Mouse (Mus musculus) midbrain, embryonic 10.5 days (tissue): ENCODE results near the gene Ttc28. TPM values are rescaled to one million over a fixed set of nuclear protein-coding genes. Genes with fewer than 3 reads are reported as not detected.
A peak's percentile ranks its signal among the peaks of the same experiment; 100 is the strongest.

Experiments
- DNase-seq: peaks from one replicate; pipeline ENCODE4 v3.0.0-alpha.2; 2017; ENCODE audit warnings: low spot score
- H3K27ac ChIP-seq: fragments of 300-500 bp; sonication (generic); replicated peaks from 2 replicates; pipeline ENCODE4 v1.5.1; 2016; ENCODE audit warnings: mild to moderate bottlenecking
- H3K27me3 ChIP-seq: fragments of 300-500 bp; sonication (generic); 2 replicates; pipeline ENCODE4 v1.6.1; 2016; ENCODE audit warnings: low read depth, mild to moderate bottlenecking; ENCODE audit not compliant: poor library complexity, severe bottlenecking
- H3K36me3 ChIP-seq: fragments of 300-500 bp; sonication (generic); 2 replicates; pipeline ENCODE4 v1.6.1; 2016; ENCODE audit warnings: mild to moderate bottlenecking, moderate library complexity
- H3K4me1 ChIP-seq: fragments of 300-500 bp; sonication (generic); 2 replicates; pipeline ENCODE4 v1.6.1; 2016
- H3K4me3 ChIP-seq: fragments of 300-500 bp; sonication (generic); 2 replicates; pipeline ENCODE4 v1.5.1; 2016; ENCODE audit warnings: mild to moderate bottlenecking, moderate library complexity
- H3K9me3 ChIP-seq: fragments of 300-500 bp; sonication (generic); replicated peaks from 2 replicates; pipeline ENCODE4 v1.6.1; 2016; ENCODE audit warnings: mild to moderate bottlenecking
- WGBS: fragments of 180-500 bp; shearing (Covaris S2); methylation state at CpG from one replicate; pipeline ENCODE4 v1.1.7; 2016; 5-methylcytosine and 5-hydroxymethylcytosine counted together
- polyA plus RNA-seq: library from polyadenylated mRNA; unstranded; fragments of >200 nt; fragmentation: Nextera tagmentation; extraction: Ambion mirVana; gene quantifications from 2 replicates; pipeline ENCODE4 v1.2.1, GENCODE M21; 2016

The Ttc28 gene
- polyA plus RNA-seq, 1 experiment from 2014 or later: 9.4 TPM

GRCm38 (mm10) chr5:111120705-111121420 lies 241.3 kb downstream of the Ttc28 start:
- WGBS: 70% methylated on average over 10 of the region's 10 CpGs
- Histone ChIP-seq H3K27ac (no peak overlapping the region), H3K9me3 (no peaks in the 10 kb centered on the region), H3K36me3 (no peaks in the 10 kb centered on the region), H3K27me3 (peaks cover 9% of the 10 kb centered on the region; the same call in 1 of the 2 replicates), H3K4me3 (no peak overlapping the region), H3K4me1 (peaks cover 41% of the 10 kb centered on the region)
- DNase-seq: no peak

GRCm38 (mm10) chr5:111122332-111123049 lies 242.9 kb downstream of the Ttc28 start:
- Histone ChIP-seq H3K36me3 (no peaks in the 10 kb centered on the region), H3K27ac (no peak overlapping the region), H3K4me1 (peaks cover 45% of the 10 kb centered on the region), H3K9me3 (no peaks in the 10 kb centered on the region), H3K27me3 (peaks cover 9% of the 10 kb centered on the region; the same call in 1 of the 2 replicates), H3K4me3 (no peak overlapping the region)
- no peak for DNase-seq
- WGBS: 60% methylated on average over 9 of the region's 9 CpGs

GRCm38 (mm10) chr5:111123050-111123746 lies 243.6 kb downstream of the Ttc28 start:
- WGBS: 49% methylated on average over 12 of the region's 12 CpGs
- H3K4me1 ChIP-seq: peaks cover 47% of the 10 kb centered on the region
- peak; percentile 26 for DNase-seq
- H3K27me3 ChIP-seq: peaks cover 9% of the 10 kb centered on the region; the same call in 1 of the 2 replicates
- H3K36me3 ChIP-seq: no peaks in the 10 kb centered on the region
- no peak overlapping the region for H3K4me3 ChIP-seq
- no peaks in the 10 kb centered on the region for H3K9me3 ChIP-seq
- H3K27ac ChIP-seq: no peak overlapping the region

GRCm38 (mm10) chr5:111124620-111125200 lies 245.1 kb downstream of the Ttc28 start:
- H3K4me1 ChIP-seq: peaks cover 57% of the 10 kb centered on the region
- H3K27ac ChIP-seq: no peak overlapping the region
- no peak for DNase-seq
- no peaks in the 10 kb centered on the region for H3K9me3 ChIP-seq
- H3K36me3 ChIP-seq: no peaks in the 10 kb centered on the region
- peaks cover 4% of the 10 kb centered on the region; the same call in 1 of the 2 replicates for H3K27me3 ChIP-seq
- WGBS: 91% methylated on average over 7 of the region's 7 CpGs
- no peak overlapping the region for H3K4me3 ChIP-seq

- WGBS: 90% methylated on average over 12 of the region's 12 CpGs
- peaks cover 47% of the 10 kb centered on the region for H3K4me1 ChIP-seq
- no peak overlapping the region for H3K4me3 ChIP-seq
- peaks cover 4% of the 10 kb centered on the region; the same call in 1 of the 2 replicates for H3K27me3 ChIP-seq
- H3K9me3 ChIP-seq: no peaks in the 10 kb centered on the region
- no peaks in the 10 kb centered on the region for H3K36me3 ChIP-seq
- DNase-seq: no peak
- H3K27ac ChIP-seq: no peak overlapping the region
Observed at GRCm38 (mm10) chr5:111125746-111126145, 246.1 kb downstream of the Ttc28 start.

- Histone ChIP-seq H3K4me3 (no peak overlapping the region), H3K4me1 (peaks cover 30% of the 10 kb centered on the region), H3K27me3 (no peaks in the 10 kb centered on the region), H3K36me3 (no peaks in the 10 kb centered on the region), H3K27ac (no peak overlapping the region), H3K9me3 (no peaks in the 10 kb centered on the region)
- DNase-seq: no peak
- 85% methylated on average over 5 of the region's 5 CpGs for WGBS
Observed at GRCm38 (mm10) chr5:111127786-111128185, 248.2 kb downstream of the Ttc28 start.

GRCm38 (mm10) chr5:111130121-111130520 lies 250.5 kb downstream of the Ttc28 start:
- H3K27ac ChIP-seq: no peak overlapping the region
- WGBS: 95% methylated on average over 8 of the region's 8 CpGs
- no peaks in the 10 kb centered on the region for H3K9me3 ChIP-seq
- H3K4me1 ChIP-seq: peaks cover 18% of the 10 kb centered on the region
- H3K4me3 ChIP-seq: no peak overlapping the region
- no peaks in the 10 kb centered on the region for H3K36me3 ChIP-seq
- no peaks in the 10 kb centered on the region for H3K27me3 ChIP-seq
- DNase-seq: no peak

GRCm38 (mm10) chr5:111131561-111131960 lies 252.0 kb downstream of the Ttc28 start:
- H3K36me3 ChIP-seq: no peaks in the 10 kb centered on the region
- peaks cover 24% of the 10 kb centered on the region for H3K4me1 ChIP-seq
- 93% methylated on average over 18 of the region's 18 CpGs for WGBS
- no peaks in the 10 kb centered on the region for H3K9me3 ChIP-seq
- DNase-seq: no peak
- H3K4me3 ChIP-seq: no peak overlapping the region
- no peak overlapping the region for H3K27ac ChIP-seq
- no peaks in the 10 kb centered on the region for H3K27me3 ChIP-seq

- no peaks in the 10 kb centered on the region for H3K27me3 ChIP-seq
- no peaks in the 10 kb centered on the region for H3K36me3 ChIP-seq
- no peak overlapping the region for H3K4me3 ChIP-seq
- H3K9me3 ChIP-seq: no peaks in the 10 kb centered on the region
- WGBS: 90% methylated on average over 5 of the region's 5 CpGs
- no peak for DNase-seq
- no peak overlapping the region for H3K27ac ChIP-seq
- peaks cover 33% of the 10 kb centered on the region for H3K4me1 ChIP-seq
Observed at GRCm38 (mm10) chr5:111133150-111133549, 253.5 kb downstream of the Ttc28 start.

- Histone ChIP-seq H3K36me3 (no peaks in the 10 kb centered on the region), H3K4me1 (peaks cover 35% of the 10 kb centered on the region), H3K9me3 (no peaks in the 10 kb centered on the region), H3K27me3 (no peaks in the 10 kb centered on the region), H3K4me3 (no peak overlapping the region), H3K27ac (no peak overlapping the region)
- 89% methylated on average over 7 of the region's 7 CpGs for whole genome bisulfite sequencing
- DNase-seq: no peak
Observed at GRCm38 (mm10) chr5:111133754-111134153, 254.2 kb downstream of the Ttc28 start.

GRCm38 (mm10) chr5:111137283-111137682 lies 257.7 kb downstream of the Ttc28 start:
- Histone ChIP-seq H3K4me3 (no peak overlapping the region), H3K27me3 (0 out of 2 replicates have a peak, but pooled peaks cover 7% of the 10 kb centered on the region), H3K36me3 (no peaks in the 10 kb centered on the region), H3K9me3 (no peaks in the 10 kb centered on the region), H3K4me1 (peaks cover 62% of the 10 kb centered on the region), H3K27ac (peak overlapping the region; percentile 69)
- 33% methylated on average over 6 of the region's 6 CpGs for WGBS
- no peak for DNase-seq

GRCm38 (mm10) chr5:111137742-111138141 lies 258.1 kb downstream of the Ttc28 start:
- no peak overlapping the region for H3K4me3 ChIP-seq
- H3K9me3 ChIP-seq: no peaks in the 10 kb centered on the region
- DNase-seq: no peak
- 0 out of 2 replicates have a peak, but pooled peaks cover 7% of the 10 kb centered on the region for H3K27me3 ChIP-seq
- H3K36me3 ChIP-seq: no peaks in the 10 kb centered on the region
- H3K4me1 ChIP-seq: peaks cover 66% of the 10 kb centered on the region
- peak overlapping the region; percentile 69 for H3K27ac ChIP-seq
- WGBS: 51% methylated on average over 13 of the region's 13 CpGs
